ENCODE assay signal across 8 mouse cellular contexts in genomic region chr7:113207471-113208387, GRCm38 (mm10). TPM values are rescaled to one million over a fixed set of nuclear protein-coding genes. Genes with fewer than 3 reads are reported as not detected.
DNase-seq lines count a peak whose midpoint lies in the region; ATAC-seq lines count a peak whose summit lies in the region.

No protein-coding gene starts in this region.

- H3K9me3 ChIP-seq in megakaryocyte, embryonic 14.5 days = peaks cover 9% of the 10 kb centered on the region; the same call in 1 of the 2 replicates
- no peaks in the 10 kb centered on the region for H3K9me3 ChIP-seq in limb, embryonic 11.5 days (ENCODE audit: control insufficient read depth, low read length)
- H3K9me3 ChIP-seq in midbrain, embryonic 13.5 days = no peaks in the 10 kb centered on the region
- no peaks in the 10 kb centered on the region for H3K9me3 ChIP-seq in stomach, embryonic 16.5 days (replicated peaks; ENCODE audit: control insufficient read depth, low read length)

- peaks cover 85% of the 10 kb centered on the region for H3K27me3 ChIP-seq in megakaryocyte, embryonic 14.5 days (replicated peaks)
- H3K27me3 ChIP-seq in limb, embryonic 11.5 days (ENCODE audit: control insufficient read depth, insufficient read depth, low read length) = peaks cover 42% of the 10 kb centered on the region
- H3K27me3 ChIP-seq in midbrain, embryonic 13.5 days = peaks cover 71% of the 10 kb centered on the region
- H3K27me3 ChIP-seq in stomach, embryonic 16.5 days (ENCODE audit: control insufficient read depth, insufficient read depth, low read length) = peaks cover 5% of the 10 kb centered on the region; the same call in 1 of the 2 replicates

- ATAC-seq in megakaryocyte, adult 5-6 weeks (ENCODE audit: poor library complexity, severe bottlenecking) = no peak
- ATAC-seq in limb, embryonic 11.5 days (ENCODE audit: insufficient number of reproducible peaks, low FRiP score, low TSS enrichment, low read depth) = peak; percentile 44; the same call in 1 of the 2 replicates
- ATAC-seq in midbrain, embryonic 13.5 days = peak; percentile 77
- peak; percentile 48 for ATAC-seq in stomach, embryonic 16.5 days (ENCODE audit: insufficient read depth, low FRiP score)

- H3K4me3 ChIP-seq in megakaryocyte, embryonic 14.5 days (replicated peaks) = peak overlapping the region; percentile 90
- H3K4me3 ChIP-seq in limb, embryonic 11.5 days (ENCODE audit: low read depth, low read length) = peak overlapping the region; percentile 73
- peak overlapping the region; percentile 78 for H3K4me3 ChIP-seq in midbrain, embryonic 13.5 days (replicated peaks)
- peak overlapping the region; percentile 90 for H3K4me3 ChIP-seq in stomach, embryonic 16.5 days (replicated peaks; ENCODE audit: low read length)

- peak; percentile 81 to 84 for DNase-seq in cerebellum, postnatal 10 days
- peak; percentile 36 to 46 for DNase-seq in gastrocnemius, adult 8-10 months (ENCODE audit: low spot score in 2 of 2)
- DNase-seq in kidney, adult 9 months = peak; percentile 58
- peak; percentile 63 for DNase-seq in limb, embryonic 11.5 days (ENCODE audit: low spot score)

- H3K4me2 ChIP-seq in limb, embryonic 11.5 days (ENCODE audit: low read depth, severe bottlenecking) = peak overlapping the region; percentile 83
- peak overlapping the region; percentile 82 for H3K4me2 ChIP-seq in midbrain, embryonic 13.5 days (replicated peaks)
- H3K4me2 ChIP-seq in stomach, embryonic 16.5 days (ENCODE audit: low read depth, low read length) = peak overlapping the region; percentile 87

- under 1% methylated on average over 67 of the region's 98 CpGs for WGBS in limb, embryonic 11.5 days
- under 1% methylated on average over 90 of the region's 98 CpGs for WGBS in midbrain, embryonic 13.5 days
- WGBS in stomach, embryonic 16.5 days = under 1% methylated on average over 76 of the region's 98 CpGs

- peaks cover 17% of the 10 kb centered on the region for H3K4me1 ChIP-seq in megakaryocyte, embryonic 14.5 days
- H3K4me1 ChIP-seq in limb, embryonic 11.5 days (ENCODE audit: control insufficient read depth, insufficient read depth, low read length) = peaks cover 4% of the 10 kb centered on the region; the same call in 1 of the 2 replicates
- peaks cover 18% of the 10 kb centered on the region for H3K4me1 ChIP-seq in midbrain, embryonic 13.5 days (replicated peaks)
- peaks cover 16% of the 10 kb centered on the region for H3K4me1 ChIP-seq in stomach, embryonic 16.5 days (ENCODE audit: control insufficient read depth, insufficient read depth, low read length)

- no peak overlapping the region; the same call in 1 of the 2 replicates for H3K27ac ChIP-seq in limb, embryonic 11.5 days (replicated peaks; ENCODE audit: low read depth, low read length)
- H3K27ac ChIP-seq in midbrain, embryonic 13.5 days = peak overlapping the region; percentile 85
- peak overlapping the region; percentile 88 for H3K27ac ChIP-seq in stomach, embryonic 16.5 days (ENCODE audit: low read length)

- peak overlapping the region; percentile 55 for H3K9ac ChIP-seq in limb, embryonic 11.5 days (ENCODE audit: low read length)
- H3K9ac ChIP-seq in midbrain, embryonic 13.5 days (replicated peaks) = peak overlapping the region; percentile 76
- H3K9ac ChIP-seq in stomach, embryonic 16.5 days (ENCODE audit: low read length) = peak overlapping the region; percentile 76

- H3K36me3 ChIP-seq in megakaryocyte, embryonic 14.5 days (replicated peaks; ENCODE audit: low read length) = no peaks in the 10 kb centered on the region
- H3K36me3 ChIP-seq in limb, embryonic 11.5 days (ENCODE audit: control insufficient read depth, insufficient read depth, low read length) = no peaks in the 10 kb centered on the region
- no peaks in the 10 kb centered on the region for H3K36me3 ChIP-seq in midbrain, embryonic 13.5 days
- no peaks in the 10 kb centered on the region for H3K36me3 ChIP-seq in stomach, embryonic 16.5 days (ENCODE audit: control insufficient read depth, insufficient read depth, low read length)

RNA-seq across cellular contexts. Expression of gene Arntl, which starts 0.5 kb away (rescaled TPM):
- 0.13 TPM in 1 of 2 replicates, not detected in the other for polyA plus RNA-seq in megakaryocyte, embryonic 14.5 days (2012; ENCODE audit: insufficient read depth, low replicate concordance)
- total RNA-seq in megakaryocyte, adult 5-6 weeks (2015) = 7.3 and 8.9 TPM in 2 replicates
- total RNA-seq in megakaryocyte, adult 5-6 weeks (2017) = 8.3 and 9.5 TPM in 2 replicates
- total RNA-seq in gastrocnemius, adult 8-10 months (2022) = 10 to 100 TPM in 3 of 4 experiments, 1 to 10 TPM in 1; 8.4 to 19.5 (median 11.2) TPM
- 8.6 and 9.0 TPM in 2 replicates for polyA plus RNA-seq in limb, embryonic 11.5 days (2014; fragmentation: Nextera tagmentation; extraction: Ambion mirVana)
- polyA plus RNA-seq in midbrain, embryonic 13.5 days (2015; fragmentation: Nextera tagmentation; extraction: Ambion mirVana) = 9.4 and 12.0 TPM in 2 replicates
- polyA plus RNA-seq in stomach, embryonic 16.5 days (2015; fragmentation: Nextera tagmentation; extraction: Ambion mirVana) = 14.1 TPM in 2 replicates
